Mouse (Mus musculus) liver, adult 2 months (tissue): ENCODE data around the gene Smc6. TPM values are rescaled to one million over a fixed set of nuclear protein-coding genes. Genes with fewer than 3 reads are reported as not detected.

Experiments
- DNase-seq: peaks from one replicate; pipeline ENCODE4 v3.0.0-alpha.2; 2011; ENCODE audit warnings: low read depth, low spot score; ENCODE audit errors: extremely low read depth
- H3K27ac ChIP-seq: fragments of 200-500 bp; replicated peaks from 2 replicates; pipeline ENCODE4 v1.5.1; 2012; ENCODE audit warnings: low read depth, mild to moderate bottlenecking, control low read depth, inconsistent platforms, low read length; ENCODE audit not compliant: insufficient read depth
- H3K27me3 ChIP-seq: fragments of 200-500 bp; 2 replicates; pipeline ENCODE4 v1.6.1; 2012; ENCODE audit warnings: mild to moderate bottlenecking, moderate library complexity, low read length, inconsistent platforms; ENCODE audit not compliant: control insufficient read depth, insufficient read depth
- H3K36me3 ChIP-seq: fragments of 200-500 bp; 2 replicates; pipeline ENCODE4 v1.6.1; 2012; ENCODE audit warnings: low read length, inconsistent platforms; ENCODE audit not compliant: control insufficient read depth, insufficient read depth
- H3K4me1 ChIP-seq: fragments of 200-500 bp; 2 replicates; pipeline ENCODE4 v1.6.1; 2011; ENCODE audit warnings: low read length; ENCODE audit not compliant: control insufficient read depth, insufficient read depth
- H3K4me3 ChIP-seq: fragments of 200-500 bp; 2 replicates; pipeline ENCODE4 v1.5.1; 2011; ENCODE audit warnings: low read depth, mild to moderate bottlenecking, control low read depth, low read length, moderate library complexity; ENCODE audit not compliant: insufficient read depth
- H3K79me2 ChIP-seq: fragments of 200-500 bp; 2 replicates; pipeline ENCODE4 v1.6.1; 2012; ENCODE audit warnings: inconsistent platforms, mild to moderate bottlenecking, low read length, moderate library complexity; ENCODE audit not compliant: control insufficient read depth, insufficient read depth
- H3K9ac ChIP-seq: fragments of 200-500 bp; 2 replicates; pipeline ENCODE4 v1.6.1; 2012; ENCODE audit warnings: low read depth, mild to moderate bottlenecking, control low read depth, inconsistent platforms, low read length
- CTCF ChIP-seq: fragments of 200-500 bp; IDR thresholded peaks from 2 replicates; pipeline ENCODE4 v1.5.1; 2011; ENCODE audit warnings: low read depth, low read length, control low read depth
- POLR2A ChIP-seq: fragments of 200-500 bp; IDR thresholded peaks from 2 replicates; pipeline ENCODE4 v1.6.1; 2011; ENCODE audit warnings: low read length, control low read depth; ENCODE audit not compliant: insufficient read depth; ENCODE audit errors: extremely low read depth
- WGBS: fragments of 180-500 bp; shearing (Covaris S2); methylation state at CpG from one replicate; pipeline ENCODE4 v1.1.7; 2018; 5-methylcytosine and 5-hydroxymethylcytosine counted together
- polyA plus RNA-seq: library from polyadenylated mRNA; depleted of rRNA; stranded (reverse); fragments of >200 nt; gene quantifications from 2 replicates; pipeline ENCODE4 v1.2.3, GENCODE M21; 2012
- total RNA-seq: library from RNA; depleted of rRNA; stranded (reverse); fragments of >200 nt; gene quantifications from 2 replicates; pipeline ENCODE4 v1.2.3, GENCODE M21; 2014

Gene Smc6
- total and polyA plus RNA-seq, 2 experiments, result 2.1 to 22.7 TPM

GRCm38 (mm10) chr12:11223090-11223489, 42.6 kb upstream of the Smc6 start:
- H3K36me3 ChIP-seq, result no peaks in the 10 kb centered on the region
- H3K9ac ChIP-seq, result no peak overlapping the region
- no peaks in the 10 kb centered on the region for H3K79me2 ChIP-seq
- TF ChIP-seq POLR2A (no peak), CTCF (no peak)
- no peaks in the 10 kb centered on the region for H3K27me3 ChIP-seq
- no peaks in the 10 kb centered on the region for H3K4me1 ChIP-seq
- H3K27ac ChIP-seq, result no peak overlapping the region
- 64% methylated on average over 10 of the region's 10 CpGs for WGBS
- H3K4me3 ChIP-seq, result no peak overlapping the region
- DNase-seq, result no peak

GRCm38 (mm10) chr12:11224722-11225121, 41.0 kb upstream of the Smc6 start:
- H3K27ac ChIP-seq, result no peak overlapping the region
- H3K27me3 ChIP-seq, result no peaks in the 10 kb centered on the region
- H3K4me3 ChIP-seq, result no peak overlapping the region
- H3K4me1 ChIP-seq, result no peaks in the 10 kb centered on the region
- WGBS, result 30% methylated on average over 5 of the region's 5 CpGs
- no peak overlapping the region for H3K9ac ChIP-seq
- TF ChIP-seq CTCF (no peak), POLR2A (no peak)
- H3K79me2 ChIP-seq, result no peaks in the 10 kb centered on the region
- no peaks in the 10 kb centered on the region for H3K36me3 ChIP-seq
- DNase-seq, result no peak

- Histone ChIP-seq H3K4me3 (no peak overlapping the region), H3K36me3 (no peaks in the 10 kb centered on the region), H3K9ac (no peak overlapping the region), H3K79me2 (no peaks in the 10 kb centered on the region), H3K27ac (no peak overlapping the region), H3K4me1 (no peaks in the 10 kb centered on the region), H3K27me3 (no peaks in the 10 kb centered on the region)
- TF ChIP-seq CTCF, result no peak
- no peak for TF ChIP-seq POLR2A
- 61% methylated on average over 1 of the region's 1 CpGs for WGBS
- DNase-seq, result no peak
These were observed 39.6 kb upstream of the Smc6 start for GRCm38 (mm10) chr12:11226123-11226522.

- TF ChIP-seq CTCF (no peak), POLR2A (no peak)
- Histone ChIP-seq H3K36me3 (no peaks in the 10 kb centered on the region), H3K9ac (no peak overlapping the region), H3K4me3 (no peak overlapping the region), H3K27ac (no peak overlapping the region), H3K27me3 (no peaks in the 10 kb centered on the region), H3K79me2 (no peaks in the 10 kb centered on the region), H3K4me1 (no peaks in the 10 kb centered on the region)
- 65% methylated on average over 5 of the region's 5 CpGs for WGBS
- DNase-seq, result no peak
These were observed 39.0 kb upstream of the Smc6 start for GRCm38 (mm10) chr12:11226529-11227268.

GRCm38 (mm10) chr12:11230267-11230666, 35.4 kb upstream of the Smc6 start:
- Histone ChIP-seq H3K4me3 (no peak overlapping the region), H3K27ac (no peak overlapping the region), H3K9ac (no peak overlapping the region), H3K79me2 (no peaks in the 10 kb centered on the region), H3K4me1 (no peaks in the 10 kb centered on the region), H3K27me3 (no peaks in the 10 kb centered on the region), H3K36me3 (no peaks in the 10 kb centered on the region)
- no peak for TF ChIP-seq CTCF
- no peak for TF ChIP-seq POLR2A
- 79% methylated on average over 2 of the region's 2 CpGs for WGBS
- DNase-seq, result no peak

- no peak for DNase-seq
- H3K4me1 ChIP-seq, result no peaks in the 10 kb centered on the region
- H3K27ac ChIP-seq, result no peak overlapping the region
- H3K9ac ChIP-seq, result no peak overlapping the region
- no peaks in the 10 kb centered on the region for H3K36me3 ChIP-seq
- no peaks in the 10 kb centered on the region for H3K79me2 ChIP-seq
- no peaks in the 10 kb centered on the region for H3K27me3 ChIP-seq
- H3K4me3 ChIP-seq, result no peak overlapping the region
- 77% methylated on average over 2 of the region's 2 CpGs for WGBS
- TF ChIP-seq CTCF (no peak), POLR2A (no peak)
These were observed 29.7 kb upstream of the Smc6 start for GRCm38 (mm10) chr12:11235996-11236395.
